Mouse (Mus musculus) G1E (cell line): Measurements from ENCODE around the gene E130308A19Rik.

Experiments
- CTCF ChIP-seq: IDR thresholded peaks from 2 replicates; pipeline ENCODE4 v1.5.1; 2012; ENCODE audit warnings: low read depth, low read length, inconsistent platforms, mixed read lengths
- GATA1 ChIP-seq: IDR thresholded peaks from 2 replicates; pipeline ENCODE4 v1.6.1; 2012; ENCODE audit warnings: borderline replicate concordance, low read length, inconsistent platforms, mixed read lengths
- GATA2 ChIP-seq: IDR thresholded peaks from 2 replicates; pipeline ENCODE4 v1.6.1; 2012; ENCODE audit warnings: low read depth, low read length, inconsistent platforms, borderline replicate concordance
- TAL1 ChIP-seq: conservative IDR thresholded peaks from 2 replicates; pipeline ENCODE4 v1.6.1; 2012; ENCODE audit warnings: low read depth, low read length, inconsistent platforms, mixed read lengths

DNA sequence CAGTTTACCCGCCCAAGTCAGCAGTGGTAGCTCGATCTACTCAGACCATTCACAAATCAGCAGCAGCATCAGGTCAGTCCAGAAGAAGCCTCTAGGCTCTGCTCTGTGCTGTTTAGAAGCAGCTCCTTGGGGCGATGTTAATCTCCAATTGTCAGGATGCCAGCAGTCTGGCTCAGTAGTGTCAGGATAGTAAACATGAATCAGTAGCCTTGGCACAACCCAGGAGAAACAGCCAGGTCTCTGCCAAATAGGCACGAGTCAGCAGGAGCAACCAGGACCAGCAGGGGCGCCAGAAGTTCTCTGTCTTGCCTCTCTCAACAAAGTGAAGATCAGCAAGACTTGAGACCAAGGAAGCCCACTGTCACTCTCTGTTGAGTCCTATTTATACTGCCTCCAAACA is 83.3 kb downstream of the E130308A19Rik start:
- TF ChIP-seq CTCF (no peak), GATA1 (no peak), TAL1 (no peak), GATA2 (no peak)
